Mouse (Mus musculus): Measurements from ENCODE around the gene Cyren.

GRCm38 (mm10) chr6:34868507-34869217, 9.2 kb downstream of the Cyren start:
- no peak for TF ChIP-seq CTCF (IDR thresholded peaks at IDR 0.05; ENCODE audit: control insufficient read depth, insufficient read depth, low read length)
- no peak for TF ChIP-seq POLR2A (IDR thresholded peaks at IDR 0.05; ENCODE audit: borderline replicate concordance, control insufficient read depth, low read depth, low read length)

Data from bone marrow, adult 2 months (tissue).